Mouse (Mus musculus) heart, embryonic 14.5 days (tissue): Measurements from ENCODE around the gene Tbc1d21. TPM values are rescaled to one million over a fixed set of nuclear protein-coding genes. Genes with fewer than 3 reads are reported as not detected.

Experiments used
- ATAC-seq: fragments of 200-750 bp; cut with Nextera tagmentation; 2 replicates; pipeline ENCODE4 v1.8.0; 2017; ENCODE audit warnings: low read depth, moderate TSS enrichment; ENCODE audit not compliant: insufficient number of reproducible peaks, insufficient read depth, low FRiP score
- H3K27ac ChIP-seq, 2 experiments: fragments of 200-500 bp in 1 of 2; fragments of 300-500 bp in 1 of 2; sonication (generic) in 1 of 2; replicated peaks in 1 of 2; 2 replicates each; pipeline ENCODE4 v1.5.1; 2012 to 2014; ENCODE audit warnings: low read depth in 2 of 2, low read length in 2 of 2, control low read depth in 1 of 2, mild to moderate bottlenecking in 1 of 2, mixed read lengths in 1 of 2; ENCODE audit not compliant: control insufficient read depth in 1 of 2, insufficient read depth in 1 of 2
- H3K27me3 ChIP-seq: fragments of 300-500 bp; sonication (generic); 2 replicates; pipeline ENCODE4 v1.6.1; 2014; ENCODE audit warnings: mild to moderate bottlenecking, low read length, control low read depth; ENCODE audit not compliant: control insufficient read depth, insufficient read depth
- H3K36me3 ChIP-seq: fragments of 300-500 bp; sonication (generic); 2 replicates; pipeline ENCODE4 v1.6.1; 2014; ENCODE audit warnings: mild to moderate bottlenecking, control low read depth, low read length, mixed read lengths; ENCODE audit not compliant: control insufficient read depth, insufficient read depth
- H3K4me1 ChIP-seq, 2 experiments: fragments of 200-500 bp in 1 of 2; fragments of 300-500 bp in 1 of 2; sonication (generic) in 1 of 2; 2 replicates each; pipeline ENCODE4 v1.6.1; 2012 to 2014; ENCODE audit warnings: low read length in 2 of 2, control low read depth in 1 of 2, mixed read lengths in 1 of 2; ENCODE audit not compliant: control insufficient read depth in 2 of 2, insufficient read depth in 2 of 2
- H3K4me2 ChIP-seq: fragments of 300-500 bp; sonication (generic); 2 replicates; pipeline ENCODE4 v1.6.1; 2014; ENCODE audit warnings: mild to moderate bottlenecking, low read length
- H3K4me3 ChIP-seq, 2 experiments: fragments of 200-500 bp in 1 of 2; fragments of 300-500 bp in 1 of 2; sonication (generic) in 1 of 2; 2 replicates each; pipeline ENCODE4 v1.5.1; 2012 to 2014; ENCODE audit warnings: low read length in 2 of 2, mild to moderate bottlenecking in 2 of 2, control low read depth in 1 of 2, low read depth in 1 of 2, moderate library complexity in 1 of 2; ENCODE audit not compliant: control insufficient read depth in 1 of 2, insufficient read depth in 1 of 2
- H3K9ac ChIP-seq: fragments of 300-500 bp; sonication (generic); 2 replicates; pipeline ENCODE4 v1.6.1; 2014; ENCODE audit warnings: mild to moderate bottlenecking, low read length
- H3K9me3 ChIP-seq: fragments of 300-500 bp; sonication (generic); 2 replicates; pipeline ENCODE4 v1.6.1; 2016; ENCODE audit warnings: low read length, control low read depth; ENCODE audit not compliant: control insufficient read depth
- WGBS: fragments of 180-500 bp; shearing (Covaris S2); extraction: QIAGEN DNeasy Blood & Tissue Kit; methylation state at CpG from one replicate; pipeline ENCODE4 v1.1.7; 2014; 5-methylcytosine and 5-hydroxymethylcytosine counted together
- polyA plus RNA-seq: library from polyadenylated mRNA; unstranded; fragments of >200 nt; fragmentation: Nextera tagmentation; extraction: Ambion mirVana; gene quantifications from 2 replicates; pipeline ENCODE4 v1.2.1, GENCODE M21; 2014

Tbc1d21 gene
- polyA plus RNA-seq = not detected in 2 replicates

DNA sequence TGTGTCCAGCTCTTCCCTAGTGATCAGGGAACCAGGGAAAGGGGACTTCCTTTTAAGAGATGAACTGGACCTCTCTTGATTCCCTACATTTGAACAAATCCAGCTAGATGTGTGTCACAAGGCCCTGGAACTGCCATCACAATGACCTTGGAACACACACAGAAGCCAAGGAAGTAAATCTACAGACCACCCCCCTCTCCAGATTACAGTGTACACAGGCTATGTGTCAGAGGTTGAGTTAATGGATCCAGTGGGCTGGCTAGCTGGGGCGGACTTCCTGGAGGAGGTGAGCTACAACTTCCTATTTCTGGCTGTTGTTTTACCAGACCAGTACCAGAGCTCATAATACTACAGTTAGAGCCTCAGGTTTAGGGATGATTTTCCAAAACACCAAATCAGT, at the start of gene Tbc1d21:
Tbc1d21 (minus strand) TSS at position 101 of the 400 bp plus-strand sequence.
- Histone ChIP-seq H3K27me3 (no peaks in the 10 kb centered on the region), H3K4me2 (no peak within 1 kb of the TSS), H3K9me3 (no peaks in the 10 kb centered on the region), H3K4me3 (no peak within 1 kb of the TSS), H3K27ac (no peak within 1 kb of the TSS), H3K9ac (no peak within 1 kb of the TSS), H3K4me1 (no peaks in the 10 kb centered on the region), H3K36me3 (no peaks in the 10 kb centered on the region)
- 88% methylated on average over 1 of the region's 1 CpGs for WGBS
- ATAC-seq = no peak

DNA sequence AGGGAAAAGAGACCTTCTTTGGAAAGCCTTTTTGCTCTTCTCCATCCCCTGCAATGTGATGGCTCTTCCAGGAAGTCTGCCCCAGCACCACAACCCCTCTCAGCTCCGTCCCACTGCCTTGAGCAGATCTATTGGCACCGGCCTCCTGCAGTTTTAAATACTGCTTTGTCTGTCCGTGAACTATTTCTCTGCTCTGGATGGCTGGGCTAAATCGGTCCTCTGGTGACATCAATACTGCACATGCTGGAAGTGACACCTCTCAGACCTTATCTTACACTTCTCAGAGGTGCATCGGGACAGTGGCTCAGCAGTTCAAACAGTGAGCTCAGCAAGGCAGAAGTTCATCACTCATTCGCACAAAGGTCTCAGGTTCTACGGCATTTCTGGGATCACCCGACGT, 41.3 kb upstream of the Tbc1d21 start:
- Histone ChIP-seq H3K27me3 (no peaks in the 10 kb centered on the region), H3K27ac (0 out of 4 replicates have a peak overlapping the region, but pooled peaks of 1 of the 2 experiments have one; percentile 11), H3K4me3 (no peak overlapping the region), H3K4me2 (peak overlapping the region; percentile 16; the same call in 1 of the 2 replicates), H3K36me3 (no peaks in the 10 kb centered on the region), H3K9ac (no peak overlapping the region), H3K4me1 (peaks cover 13 to 23% of the 10 kb centered on the region in 2 experiments), H3K9me3 (no peaks in the 10 kb centered on the region)
- ATAC-seq = 0 out of 2 replicates have a peak, but pooled peaks have one; percentile 49
- WGBS = 34% methylated on average over 9 of the region's 9 CpGs

DNA sequence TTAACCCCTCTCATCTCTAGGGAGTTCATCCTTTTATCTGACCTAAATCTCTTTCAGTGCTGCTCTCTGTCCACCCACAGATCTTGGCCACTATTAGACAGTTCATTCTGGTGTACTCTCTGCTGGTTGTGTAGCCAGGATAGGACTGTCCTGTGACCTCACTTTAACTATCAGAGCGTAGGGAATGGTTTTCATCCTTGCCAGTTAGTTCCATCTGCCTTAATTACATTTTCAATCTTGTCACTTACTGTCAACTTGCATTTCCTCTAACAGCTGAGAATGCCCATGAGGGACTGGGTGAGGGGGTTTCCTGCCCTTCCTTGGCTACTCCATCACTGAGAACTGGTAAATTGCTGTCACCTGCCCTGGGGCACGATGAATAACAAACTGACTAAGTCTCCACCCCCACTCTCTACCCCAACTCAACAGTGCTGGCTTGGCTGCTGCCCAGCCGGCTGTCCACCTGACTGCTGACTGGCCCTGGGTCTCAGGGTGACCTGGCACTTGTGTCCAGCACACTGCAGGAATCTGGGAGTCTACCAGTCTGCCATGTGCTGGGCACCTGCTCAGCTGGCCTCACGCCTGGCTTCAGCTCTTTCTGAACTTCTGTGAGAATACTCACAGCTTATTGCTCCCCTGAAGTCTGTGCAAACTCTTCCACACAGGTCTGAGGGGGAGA, 39.9 kb upstream of the Tbc1d21 start:
- no peak overlapping the region for H3K9ac ChIP-seq
- H3K4me1 ChIP-seq = peaks cover 13 to 23% of the 10 kb centered on the region in 2 experiments
- H3K36me3 ChIP-seq = no peaks in the 10 kb centered on the region
- 56% methylated on average over 4 of the region's 4 CpGs for WGBS
- H3K4me3 ChIP-seq = no peak overlapping the region
- H3K27me3 ChIP-seq = peaks cover 4% of the 10 kb centered on the region; the same call in 1 of the 2 replicates
- H3K4me2 ChIP-seq = no peak overlapping the region
- ATAC-seq = no peak
- no peaks in the 10 kb centered on the region for H3K9me3 ChIP-seq
- H3K27ac ChIP-seq = no peak overlapping the region

DNA sequence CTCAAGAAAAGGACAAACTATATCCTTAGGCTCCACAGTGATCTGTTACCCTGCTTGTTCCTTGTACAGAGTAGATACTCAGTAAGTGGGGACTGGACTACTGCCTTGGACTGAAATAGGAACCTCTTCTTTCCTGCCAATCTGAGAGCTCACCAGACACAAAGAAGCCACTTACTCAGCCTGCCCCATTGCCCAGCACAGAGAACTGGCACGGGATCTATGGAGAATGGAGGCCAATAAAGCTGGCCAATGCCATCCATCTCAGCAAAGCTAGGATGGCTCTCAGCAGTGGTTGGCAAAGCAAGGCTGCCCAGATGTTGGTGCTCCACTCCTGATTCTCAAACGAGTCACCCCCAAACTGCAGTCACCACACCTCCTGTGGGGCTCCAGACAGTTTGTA, 39.0 kb upstream of the Tbc1d21 start:
- H3K9me3 ChIP-seq = no peaks in the 10 kb centered on the region
- no peak overlapping the region for H3K4me3 ChIP-seq
- ATAC-seq = no peak
- H3K4me1 ChIP-seq = peaks cover 13 to 26% of the 10 kb centered on the region in 2 experiments
- H3K27me3 ChIP-seq = peaks cover 5% of the 10 kb centered on the region; the same call in 1 of the 2 replicates
- H3K9ac ChIP-seq = no peak overlapping the region
- no peak overlapping the region for H3K27ac ChIP-seq
- no peak overlapping the region for H3K4me2 ChIP-seq
- H3K36me3 ChIP-seq = no peaks in the 10 kb centered on the region
- 62% methylated on average over 2 of the region's 2 CpGs for WGBS

DNA sequence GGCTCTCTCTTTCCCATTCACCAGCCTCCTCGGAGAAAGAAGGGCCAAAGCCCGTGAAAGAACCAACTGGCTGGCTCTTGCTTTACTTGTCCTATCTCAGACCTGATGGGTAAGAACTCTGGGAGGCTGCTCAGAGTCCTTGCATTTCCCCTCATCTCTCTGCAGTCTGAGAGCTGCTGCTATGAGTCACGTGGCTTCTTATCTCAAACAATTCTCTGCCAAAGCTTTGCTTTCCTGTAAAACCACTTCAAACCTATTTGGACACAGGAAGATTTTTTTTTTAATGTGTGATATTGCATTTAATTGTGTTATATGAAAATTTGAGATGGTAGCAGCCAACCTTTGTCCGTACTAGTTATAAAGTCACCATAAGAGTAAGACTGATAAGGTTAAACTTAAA, 34.2 kb upstream of the Tbc1d21 start:
- H3K27me3 ChIP-seq = peaks cover 7% of the 10 kb centered on the region
- H3K27ac ChIP-seq = no peak overlapping the region
- H3K4me1 ChIP-seq = peaks cover 0 to 4% of the 10 kb centered on the region in 2 experiments; a peak in 1 of 4 replicates
- no peak for ATAC-seq
- 35% methylated on average over 4 of the region's 4 CpGs for WGBS
- H3K9ac ChIP-seq = no peak overlapping the region
- H3K36me3 ChIP-seq = no peaks in the 10 kb centered on the region
- H3K9me3 ChIP-seq = no peaks in the 10 kb centered on the region
- H3K4me2 ChIP-seq = no peak overlapping the region
- no peak overlapping the region for H3K4me3 ChIP-seq

DNA sequence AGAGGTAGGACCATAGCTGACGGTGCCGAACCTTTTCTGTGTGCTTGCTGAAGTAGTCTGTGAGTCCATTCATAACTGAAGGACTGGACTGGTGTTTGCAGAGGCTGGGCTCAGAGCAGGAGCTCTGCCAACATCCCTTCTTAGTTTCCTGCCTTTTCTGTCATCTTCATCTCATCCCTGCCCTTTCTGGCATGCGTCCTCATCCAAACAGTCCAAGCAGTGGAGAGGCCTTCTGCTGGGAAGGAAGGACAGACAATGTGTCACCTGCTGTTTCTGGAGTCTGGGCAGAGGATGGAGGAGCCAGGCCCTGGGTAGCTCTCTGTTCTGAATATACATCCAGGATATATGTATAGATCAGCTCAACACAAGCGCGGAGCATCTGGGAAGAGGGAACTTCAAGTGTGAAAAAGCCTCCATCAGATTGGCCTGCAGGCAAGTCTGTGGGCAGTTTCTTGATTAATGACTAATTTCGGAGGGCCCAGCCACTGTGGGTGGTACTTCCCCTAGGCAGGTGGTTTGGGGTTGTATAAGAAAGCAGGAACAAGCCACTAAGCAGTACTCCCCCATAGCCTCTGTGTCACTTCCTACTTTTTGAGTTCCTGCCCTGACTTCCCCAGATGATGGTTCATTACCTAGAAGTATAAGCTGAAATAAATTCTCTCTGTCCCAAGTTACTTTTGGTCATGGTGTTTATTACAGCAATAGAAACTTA, 31.3 kb upstream of the Tbc1d21 start:
- no peak overlapping the region for H3K4me3 ChIP-seq
- no peak for ATAC-seq
- peaks cover 0 to 4% of the 10 kb centered on the region in 2 experiments; a peak in 1 of 4 replicates for H3K4me1 ChIP-seq

DNA sequence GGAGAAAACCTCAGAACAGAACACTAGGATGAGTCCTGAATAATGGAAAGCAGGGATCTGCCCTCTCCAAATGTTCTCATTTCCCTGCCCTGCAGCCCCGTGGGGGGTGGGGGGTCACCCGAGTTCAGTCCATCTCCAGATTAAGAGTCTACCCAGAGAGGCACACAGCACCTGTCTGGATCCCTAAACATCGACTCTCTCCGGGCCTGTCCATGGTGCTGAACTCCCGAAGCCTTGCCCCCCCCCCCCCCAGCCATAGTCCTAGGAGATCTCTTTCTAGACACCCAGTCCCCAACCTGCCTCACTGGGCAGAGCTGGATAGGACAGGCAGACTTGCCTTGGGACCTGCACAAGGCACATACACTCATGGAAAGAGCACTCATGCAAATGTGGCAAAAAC, 29.4 kb upstream of the Tbc1d21 start:
- H3K4me2 ChIP-seq = no peak overlapping the region
- no peak for ATAC-seq
- no peak overlapping the region for H3K9ac ChIP-seq
- H3K27me3 ChIP-seq = peaks cover 5% of the 10 kb centered on the region; the same call in 1 of the 2 replicates
- H3K27ac ChIP-seq = no peak overlapping the region
- no peaks in the 10 kb centered on the region for H3K9me3 ChIP-seq
- H3K36me3 ChIP-seq = no peaks in the 10 kb centered on the region
- H3K4me1 ChIP-seq = peaks cover 0 to 10% of the 10 kb centered on the region in 2 experiments; a peak in 2 of 4 replicates
- WGBS = 12% methylated on average over 5 of the region's 5 CpGs
- no peak overlapping the region for H3K4me3 ChIP-seq

More for the DNA sequence above, 31.3 kb upstream of the Tbc1d21 start:
- 84% methylated on average over 6 of the region's 6 CpGs for WGBS
- H3K27me3 ChIP-seq = peaks cover 9% of the 10 kb centered on the region
- no peak overlapping the region for H3K27ac ChIP-seq
- H3K36me3 ChIP-seq = no peaks in the 10 kb centered on the region
- no peak overlapping the region for H3K9ac ChIP-seq
- H3K4me2 ChIP-seq = no peak overlapping the region
- no peaks in the 10 kb centered on the region for H3K9me3 ChIP-seq
